Mouse (Mus musculus): ENCODE results near the gene Phykpl.

DNA sequence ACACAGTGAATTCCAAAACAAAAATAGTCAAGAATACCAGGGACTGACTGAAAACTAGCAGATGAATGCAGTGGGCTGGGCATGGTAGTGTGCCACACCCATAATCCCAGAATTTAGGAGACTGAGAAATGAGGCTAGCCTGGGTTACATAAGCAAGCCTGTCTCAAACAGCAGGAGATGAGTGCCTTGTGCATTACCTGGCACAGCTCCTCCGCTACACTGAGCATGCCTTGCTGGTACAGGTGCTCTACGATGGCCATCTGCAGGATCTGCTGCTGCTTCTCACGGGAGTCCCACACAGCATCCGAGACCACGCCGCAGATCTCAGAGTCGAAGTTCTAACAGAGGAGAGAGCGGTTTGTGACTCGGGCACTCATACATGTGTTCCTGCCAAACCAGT, 42.9 kb downstream of the Phykpl start:
- TF ChIP-seq POLR2A (IDR thresholded peaks at IDR 0.05; ENCODE audit: borderline replicate concordance, extremely low read depth, insufficient read depth, insufficient read length, poor library complexity, severe bottlenecking) (no peak), CTCF (IDR thresholded peaks at IDR 0.05; ENCODE audit: borderline replicate concordance, extremely low read depth, insufficient read depth, insufficient read length) (no peak)

Measured in brain, embryonic 14.5 days (tissue).